Mouse (Mus musculus) small intestine, adult 2 months (tissue): ENCODE measurements at regions not wholly inside any gene's neighbourhood (a gene's known extent, or its start where the extent isn't known, plus 50 kb on each side); places are given as distances from the start of the nearest gene placed in this dataset.

Source experiments
- CTCF ChIP-seq: fragments of 200-500 bp; IDR thresholded peaks from 2 replicates; pipeline ENCODE4 v1.5.1; 2012; ENCODE audit warnings: low read depth, mild to moderate bottlenecking, control low read depth, inconsistent platforms, low read length, moderate library complexity, mixed read lengths; ENCODE audit not compliant: insufficient replicate concordance, insufficient read length; ENCODE audit errors: extremely low read depth
- POLR2A ChIP-seq: fragments of 200-500 bp; IDR thresholded peaks from 2 replicates; pipeline ENCODE4 v1.6.1; 2012; ENCODE audit warnings: low read depth, mild to moderate bottlenecking, control low read depth, inconsistent platforms, low read length, moderate library complexity

DNA sequence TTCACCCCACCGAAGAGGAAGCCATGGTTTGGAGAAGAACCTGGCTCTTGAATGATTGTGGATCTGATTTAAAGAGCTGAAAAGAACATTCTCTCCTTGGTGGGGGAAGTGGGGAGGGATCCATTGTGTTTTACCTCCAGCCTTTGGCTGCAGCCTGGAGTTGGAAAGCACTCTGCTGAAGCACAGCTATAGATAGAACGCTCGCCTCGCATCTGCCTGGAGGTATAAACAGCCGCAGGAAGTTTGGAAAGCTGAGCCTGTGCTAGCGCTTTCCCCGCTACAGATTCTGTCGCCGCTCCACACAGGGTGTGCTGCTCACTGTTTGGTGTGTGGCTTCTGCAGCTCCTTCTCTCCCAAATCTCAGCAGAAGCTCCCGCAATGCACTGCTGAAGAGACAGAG is 108.2 kb downstream of the Pdgfra start:
- no peak for TF ChIP-seq CTCF
- no peak for TF ChIP-seq POLR2A
